Mouse (Mus musculus) liver, embryonic 14.5 days (tissue): Measurements from ENCODE around the gene Ppa2.

Experiments
- CTCF ChIP-seq: IDR thresholded peaks from 2 replicates; pipeline ENCODE4 v1.5.1; 2016; ENCODE audit warnings: antibody characterized with exemption, low read depth, control low read depth
- EP300 ChIP-seq: IDR thresholded peaks from 2 replicates; pipeline ENCODE4 v1.6.1; 2016; ENCODE audit warnings: antibody characterized with exemption, low read depth

- no peak for TF ChIP-seq CTCF
- TF ChIP-seq EP300 = no peak
Measured at GRCm38 (mm10) chr3:133394531-133394930, 84.6 kb downstream of the Ppa2 start.
